Mouse (Mus musculus) liver, embryonic 14.5 days (tissue): ENCODE results near the gene Dbndd1. TPM values are rescaled to one million over a fixed set of nuclear protein-coding genes. Genes with fewer than 3 reads are reported as not detected.
"Not testable (repeated sequence)": the region's sequence is repeated elsewhere in the genome, so short reads cannot be mapped to it uniquely, and the experiment has no call there.

ENCODE experiments used
- ATAC-seq: fragments of 200-750 bp; cut with Nextera tagmentation; 2 replicates; pipeline ENCODE4 v1.8.0; 2017; ENCODE audit warnings: moderate number of reproducible peaks, mild to moderate bottlenecking, moderate library complexity; ENCODE audit not compliant: insufficient read depth
- DNase-seq, 3 experiments: peaks; one replicate each; pipeline ENCODE4 v3.0.0-alpha.2; 2012 to 2013; ENCODE audit warnings: low read depth in 3 of 3, low spot score in 3 of 3
- H3K27ac ChIP-seq: fragments of 300-500 bp; sonication (generic); 2 replicates; pipeline ENCODE4 v1.5.1; 2014; ENCODE audit warnings: moderate library complexity, mild to moderate bottlenecking, control low read depth, inconsistent platforms
- H3K27me3 ChIP-seq: fragments of 300-500 bp; sonication (generic); 2 replicates; pipeline ENCODE4 v1.6.1; 2014; ENCODE audit warnings: mild to moderate bottlenecking, low read length, moderate library complexity; ENCODE audit not compliant: control insufficient read depth, insufficient read depth
- H3K36me3 ChIP-seq: fragments of 300-500 bp; sonication (generic); replicated peaks from 2 replicates; pipeline ENCODE4 v1.6.1; 2014; ENCODE audit warnings: low read depth; ENCODE audit not compliant: control insufficient read depth, insufficient read depth
- H3K4me1 ChIP-seq, 2 experiments: fragments of 200-500 bp in 1 of 2; fragments of 300-500 bp in 1 of 2; sonication (generic) in 1 of 2; replicated peaks; 2 replicates each; pipeline ENCODE4 v1.6.1; 2012 to 2014; ENCODE audit warnings: antibody characterized with exemption in 1 of 2, inconsistent platforms in 1 of 2, low read length in 1 of 2; ENCODE audit not compliant: control insufficient read depth in 2 of 2, insufficient read depth in 2 of 2
- H3K4me2 ChIP-seq: fragments of 300-500 bp; sonication (generic); 2 replicates; pipeline ENCODE4 v1.6.1; 2014; ENCODE audit warnings: low read depth, mild to moderate bottlenecking, control low read depth, moderate library complexity
- H3K4me3 ChIP-seq, 2 experiments: fragments of 200-500 bp in 1 of 2; fragments of 300-500 bp in 1 of 2; sonication (generic) in 1 of 2; 2 replicates each; pipeline ENCODE4 v1.5.1; 2012 to 2014; ENCODE audit warnings: low read depth in 2 of 2, low read length in 2 of 2, mild to moderate bottlenecking in 2 of 2, control low read depth in 1 of 2, inconsistent platforms in 1 of 2, moderate library complexity in 1 of 2; ENCODE audit not compliant: insufficient read depth in 1 of 2
- H3K9ac ChIP-seq: fragments of 300-500 bp; sonication (generic); replicated peaks from 2 replicates; pipeline ENCODE4 v1.6.1; 2014; ENCODE audit warnings: mild to moderate bottlenecking, control low read depth, moderate library complexity
- H3K9me3 ChIP-seq: fragments of 300-500 bp; sonication (generic); 2 replicates; pipeline ENCODE4 v1.6.1; 2016; ENCODE audit warnings: low read length, mixed read lengths; ENCODE audit not compliant: control insufficient read depth
- CTCF ChIP-seq: IDR thresholded peaks from 2 replicates; pipeline ENCODE4 v1.5.1; 2016; ENCODE audit warnings: antibody characterized with exemption, low read depth, control low read depth
- EP300 ChIP-seq: IDR thresholded peaks from 2 replicates; pipeline ENCODE4 v1.6.1; 2016; ENCODE audit warnings: antibody characterized with exemption, low read depth
- WGBS: fragments of 180-500 bp; shearing (Covaris S2); extraction: QIAGEN DNeasy Blood & Tissue Kit; methylation state at CpG from one replicate; pipeline ENCODE4 v1.1.7; 2014; ENCODE audit not compliant: insufficient replicate concordance; 5-methylcytosine and 5-hydroxymethylcytosine counted together
- polyA plus RNA-seq, 2 experiments: library from polyadenylated mRNA; depleted of rRNA in 1 of 2; stranded (reverse) in 1 of 2; unstranded in 1 of 2; fragments of >200 nt; fragmentation: Nextera tagmentation in 1 of 2; extraction: Ambion mirVana in 1 of 2; gene quantifications; 2 replicates each; pipeline versions ENCODE4 v1.2.1 to v1.2.3; 2012 to 2014

Gene Dbndd1
- polyA plus RNA-seq (2012; rRNA removed) (0.03 and 0.15 TPM in 2 replicates), polyA plus RNA-seq (2014; fragmentation: Nextera tagmentation; extraction: Ambion mirVana) (0.15 TPM in 1 of 2 replicates, not detected in the other)

DNA sequence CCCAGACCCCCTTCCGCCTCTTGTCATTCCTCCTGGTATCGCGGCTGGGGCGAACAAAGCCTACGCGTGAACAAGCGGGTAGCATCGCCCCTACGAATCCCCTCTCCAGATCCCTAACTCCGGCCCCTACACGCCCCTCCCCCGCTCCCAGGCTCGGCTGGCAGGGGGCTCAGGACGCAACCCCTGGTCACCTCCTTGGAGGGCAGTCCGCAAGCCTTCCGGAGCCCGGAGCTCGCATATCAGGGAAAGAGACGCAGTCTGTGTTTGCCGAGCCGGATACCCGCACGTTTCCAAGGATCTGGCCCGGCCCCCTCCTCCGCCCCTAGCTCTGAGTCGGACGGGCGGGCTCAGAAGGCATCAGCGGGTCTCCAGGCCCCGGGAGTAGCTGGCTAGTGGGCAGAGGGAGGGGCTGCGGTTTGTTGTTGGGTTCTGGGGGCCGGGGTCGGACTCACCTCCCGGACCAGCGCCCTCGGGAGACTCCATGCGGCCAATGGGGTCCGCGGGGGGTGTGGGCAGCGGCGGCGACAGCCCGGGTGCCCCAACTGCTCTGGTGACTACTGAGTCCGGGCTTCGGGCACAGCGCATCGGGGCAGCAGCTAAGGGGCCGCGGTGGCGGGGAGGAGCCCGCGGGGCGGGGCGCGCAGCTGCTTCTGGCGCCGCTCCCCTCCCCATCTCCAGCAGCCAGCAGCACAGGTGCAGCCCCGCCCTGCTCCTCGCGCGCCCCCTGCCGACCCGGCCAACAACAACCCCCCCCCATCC lies at the start of gene Dbndd1:
TSS of gene Dbndd1 (minus strand) at position 683 of the 759 bp plus-strand sequence.
- Histone ChIP-seq H3K4me2 (peak within 1 kb of the TSS; percentile 68), H3K9ac (no peak within 1 kb of the TSS), H3K9me3 (no peaks in the 10 kb centered on the region), H3K4me3 (peak within 1 kb of the TSS; percentile 34 to 53), H3K36me3 (no peaks in the 10 kb centered on the region), H3K27ac (no peak within 1 kb of the TSS), H3K27me3 (peaks cover 42% of the 10 kb centered on the region), H3K4me1 (peaks cover 0 to 6% of the 10 kb centered on the region in 2 experiments; a peak in 2 of 4 replicates)
- no peak for ATAC-seq
- under 1% methylated on average over 53 of the region's 63 CpGs for WGBS
- DNase-seq = no peak
- TF ChIP-seq CTCF = no peak
- TF ChIP-seq EP300 = no peak

DNA sequence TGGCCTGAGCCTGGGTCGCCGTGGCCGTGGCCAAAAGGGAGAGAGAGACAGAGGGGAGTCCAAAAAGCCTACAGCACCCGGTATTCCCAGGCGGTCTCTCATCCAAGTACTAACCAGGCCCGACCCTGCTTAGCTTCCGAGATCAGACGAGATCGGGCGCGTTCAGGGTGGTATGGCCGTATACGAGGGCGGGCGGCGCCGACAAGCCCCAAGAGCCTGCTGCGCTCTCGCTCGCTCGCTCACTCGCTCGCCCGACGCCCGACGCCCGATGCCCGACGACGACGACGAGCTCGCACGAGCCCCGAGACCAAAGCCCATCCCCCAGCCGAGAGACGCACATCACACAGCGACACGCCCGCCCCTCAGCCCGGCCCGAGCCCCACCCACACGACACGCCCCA lies 49.0 kb upstream of the Dbndd1 start:
- H3K9me3 ChIP-seq, H3K27ac ChIP-seq, H3K9ac ChIP-seq, H3K27me3 ChIP-seq, H3K36me3 ChIP-seq, ATAC-seq, H3K4me1 ChIP-seq, DNase-seq, H3K4me2 ChIP-seq, H3K4me3 ChIP-seq: not testable (repeated sequence)
- no CpG with 5 or more reads among the region's 45 CpGs for WGBS

DNA sequence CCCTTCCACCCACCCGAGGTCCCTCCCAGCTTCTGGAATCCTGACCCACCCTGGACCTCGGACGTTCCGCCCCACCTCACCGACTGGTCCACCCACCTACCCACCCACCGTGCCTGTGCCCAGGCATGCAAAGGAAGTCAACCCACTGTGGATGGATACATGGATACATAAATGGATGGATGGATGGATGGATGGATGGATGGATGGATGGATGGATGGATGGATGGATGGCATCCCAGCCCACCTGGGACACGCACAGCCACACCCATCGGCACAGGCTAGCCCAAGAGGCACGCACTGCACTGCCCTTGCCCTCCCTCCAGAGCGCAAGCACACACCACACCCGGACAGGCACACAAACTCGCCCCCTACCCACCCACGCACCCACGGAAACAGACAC lies 22.4 kb upstream of the Dbndd1 start:
- H3K4me2 ChIP-seq, ATAC-seq, H3K27me3 ChIP-seq, H3K4me1 ChIP-seq, H3K9ac ChIP-seq, H3K36me3 ChIP-seq, H3K9me3 ChIP-seq, H3K27ac ChIP-seq, DNase-seq, H3K4me3 ChIP-seq: not testable (repeated sequence)
- 86% methylated on average over 3 of the region's 14 CpGs for WGBS

GRCm38 (mm10) chr8:123536990-123537380 lies 21.7 kb upstream of the Dbndd1 start:
- no peak for ATAC-seq
- H3K9me3 ChIP-seq = no peaks in the 10 kb centered on the region
- DNase-seq = no peak
- 19% methylated on average over 10 of the region's 10 CpGs for WGBS
- no peak overlapping the region for H3K4me3 ChIP-seq
- H3K27me3 ChIP-seq = no peaks in the 10 kb centered on the region
- H3K36me3 ChIP-seq = no peaks in the 10 kb centered on the region
- H3K4me2 ChIP-seq = no peak overlapping the region
- H3K27ac ChIP-seq = no peak overlapping the region
- H3K4me1 ChIP-seq = no peaks in the 10 kb centered on the region
- no peak overlapping the region for H3K9ac ChIP-seq
- no peak for TF ChIP-seq EP300
- no peak for TF ChIP-seq CTCF

- TF ChIP-seq EP300 (no peak), CTCF (0 out of 2 replicates have a peak, but pooled peaks have one; percentile 4)
- no peaks in the 10 kb centered on the region for H3K27me3 ChIP-seq
- H3K9me3 ChIP-seq = no peaks in the 10 kb centered on the region
- ATAC-seq (no peak), DNase-seq (no peak)
- H3K4me1 ChIP-seq = no peaks in the 10 kb centered on the region
- no peaks in the 10 kb centered on the region for H3K36me3 ChIP-seq
- no peak overlapping the region for H3K4me2 ChIP-seq
- no peak overlapping the region for H3K4me3 ChIP-seq
- H3K27ac ChIP-seq = no peak overlapping the region
- 76% methylated on average over 9 of the region's 9 CpGs for WGBS
- no peak overlapping the region for H3K9ac ChIP-seq
These were observed 21.2 kb upstream of the Dbndd1 start for GRCm38 (mm10) chr8:123536242-123536989.
